Mouse (Mus musculus): Measurements from ENCODE around the gene Tmtc1. TPM values are rescaled to one million over a fixed set of nuclear protein-coding genes. Genes with fewer than 3 reads are reported as not detected.

The Tmtc1 gene
- polyA plus RNA-seq, 1 experiment from 2014 or later = 2.9 TPM

GRCm38 (mm10) chr6:148390630-148391276, 53.4 kb downstream of the Tmtc1 start:
- Histone ChIP-seq H3K9ac (replicated peaks) (no peak overlapping the region), H3K4me2 (replicated peaks) (no peak overlapping the region), H3K4me1 (replicated peaks) (peaks cover 25% of the 10 kb centered on the region), H3K4me3 (replicated peaks) (no peak overlapping the region), H3K9me3 (no peaks in the 10 kb centered on the region), H3K36me3 (no peaks in the 10 kb centered on the region), H3K27ac (no peak overlapping the region), H3K27me3 (no peaks in the 10 kb centered on the region)
- ATAC-seq = no peak
- WGBS = 54% methylated on average over 4 of the region's 4 CpGs

- H3K4me2 ChIP-seq (replicated peaks) = no peak overlapping the region
- WGBS = 77% methylated on average over 1 of the region's 1 CpGs
- no peak overlapping the region for H3K4me3 ChIP-seq (replicated peaks)
- H3K27ac ChIP-seq = no peak overlapping the region
- H3K27me3 ChIP-seq = no peaks in the 10 kb centered on the region
- H3K9ac ChIP-seq (replicated peaks) = no peak overlapping the region
- H3K9me3 ChIP-seq = no peaks in the 10 kb centered on the region
- H3K36me3 ChIP-seq = no peaks in the 10 kb centered on the region
- no peak for ATAC-seq
- peaks cover 23% of the 10 kb centered on the region for H3K4me1 ChIP-seq (replicated peaks)
Measured at GRCm38 (mm10) chr6:148387990-148388389, 56.2 kb downstream of the Tmtc1 start.

- no peak overlapping the region for H3K27ac ChIP-seq
- no peaks in the 10 kb centered on the region for H3K27me3 ChIP-seq
- 76% methylated on average over 6 of the region's 6 CpGs for WGBS
- no peak overlapping the region for H3K4me3 ChIP-seq (replicated peaks)
- no peak for ATAC-seq
- 0 out of 2 replicates have a peak, but pooled peaks cover 2% of the 10 kb centered on the region for H3K4me1 ChIP-seq (replicated peaks)
- H3K36me3 ChIP-seq = no peaks in the 10 kb centered on the region
- H3K9ac ChIP-seq (replicated peaks) = no peak overlapping the region
- H3K9me3 ChIP-seq = no peaks in the 10 kb centered on the region
- H3K4me2 ChIP-seq (replicated peaks) = no peak overlapping the region
Measured at GRCm38 (mm10) chr6:148384111-148384895, 59.9 kb downstream of the Tmtc1 start.

GRCm38 (mm10) chr6:148381163-148381782, 62.9 kb downstream of the Tmtc1 start:
- Histone ChIP-seq H3K4me3 (replicated peaks) (no peak overlapping the region), H3K4me2 (replicated peaks) (no peak overlapping the region), H3K27me3 (no peaks in the 10 kb centered on the region), H3K27ac (no peak overlapping the region), H3K36me3 (no peaks in the 10 kb centered on the region), H3K9me3 (no peaks in the 10 kb centered on the region), H3K4me1 (replicated peaks) (0 out of 2 replicates have a peak, but pooled peaks cover 2% of the 10 kb centered on the region), H3K9ac (replicated peaks) (no peak overlapping the region)
- 62% methylated on average over 9 of the region's 9 CpGs for WGBS
- ATAC-seq = peak; percentile 43; the same call in 1 of the 2 replicates

- Histone ChIP-seq H3K4me2 (replicated peaks) (no peak overlapping the region), H3K4me3 (replicated peaks) (no peak overlapping the region), H3K27me3 (no peaks in the 10 kb centered on the region), H3K27ac (no peak overlapping the region), H3K36me3 (no peaks in the 10 kb centered on the region), H3K9me3 (no peaks in the 10 kb centered on the region), H3K9ac (replicated peaks) (no peak overlapping the region), H3K4me1 (replicated peaks) (no peaks in the 10 kb centered on the region)
- ATAC-seq = no peak
- WGBS = 59% methylated on average over 3 of the region's 3 CpGs
Measured at GRCm38 (mm10) chr6:148375618-148376209, 68.5 kb downstream of the Tmtc1 start.

- no peak overlapping the region for H3K4me3 ChIP-seq (replicated peaks)
Measured at GRCm38 (mm10) chr6:148375015-148375414, 69.2 kb downstream of the Tmtc1 start.

GRCm38 (mm10) chr6:148373444-148373843, 70.7 kb downstream of the Tmtc1 start:
- H3K9ac ChIP-seq (replicated peaks) = no peak overlapping the region
- H3K4me1 ChIP-seq (replicated peaks) = no peaks in the 10 kb centered on the region
- H3K27me3 ChIP-seq = no peaks in the 10 kb centered on the region
- H3K4me3 ChIP-seq (replicated peaks) = no peak overlapping the region
- no peak overlapping the region for H3K27ac ChIP-seq
- whole genome bisulfite sequencing = 78% methylated on average over 2 of the region's 2 CpGs
- ATAC-seq = no peak
- no peak overlapping the region for H3K4me2 ChIP-seq (replicated peaks)
- H3K9me3 ChIP-seq = no peaks in the 10 kb centered on the region
- H3K36me3 ChIP-seq = no peaks in the 10 kb centered on the region

More at GRCm38 (mm10) chr6:148375015-148375414, 69.2 kb downstream of the Tmtc1 start:
- 77% methylated on average over 3 of the region's 3 CpGs for WGBS
- Histone ChIP-seq H3K4me2 (replicated peaks) (no peak overlapping the region), H3K9me3 (no peaks in the 10 kb centered on the region), H3K27ac (no peak overlapping the region), H3K4me1 (replicated peaks) (no peaks in the 10 kb centered on the region), H3K27me3 (no peaks in the 10 kb centered on the region), H3K9ac (replicated peaks) (no peak overlapping the region), H3K36me3 (no peaks in the 10 kb centered on the region)
- ATAC-seq = no peak

- Histone ChIP-seq H3K9me3 (no peaks in the 10 kb centered on the region), H3K27ac (no peak overlapping the region), H3K4me3 (replicated peaks) (no peak overlapping the region), H3K4me2 (replicated peaks) (no peak overlapping the region), H3K4me1 (replicated peaks) (no peaks in the 10 kb centered on the region), H3K36me3 (no peaks in the 10 kb centered on the region), H3K9ac (replicated peaks) (no peak overlapping the region), H3K27me3 (no peaks in the 10 kb centered on the region)
- ATAC-seq = no peak
Measured at GRCm38 (mm10) chr6:148371223-148371622, 73.0 kb downstream of the Tmtc1 start.

- Histone ChIP-seq H3K4me1 (replicated peaks) (no peaks in the 10 kb centered on the region), H3K9me3 (no peaks in the 10 kb centered on the region), H3K27me3 (no peaks in the 10 kb centered on the region), H3K9ac (replicated peaks) (no peak overlapping the region), H3K27ac (no peak overlapping the region), H3K4me3 (replicated peaks) (no peak overlapping the region), H3K36me3 (no peaks in the 10 kb centered on the region), H3K4me2 (replicated peaks) (no peak overlapping the region)
- WGBS = 22% methylated on average over 4 of the region's 4 CpGs
- ATAC-seq = no peak
Measured at GRCm38 (mm10) chr6:148367094-148367539, 77.1 kb downstream of the Tmtc1 start.

- no peak overlapping the region for H3K27ac ChIP-seq
- H3K9me3 ChIP-seq = no peaks in the 10 kb centered on the region
- no peaks in the 10 kb centered on the region for H3K36me3 ChIP-seq
- ATAC-seq = no peak
- no peaks in the 10 kb centered on the region for H3K27me3 ChIP-seq
- H3K4me2 ChIP-seq (replicated peaks) = no peak overlapping the region
- H3K4me1 ChIP-seq (replicated peaks) = no peaks in the 10 kb centered on the region
- no peak overlapping the region for H3K4me3 ChIP-seq (replicated peaks)
- 88% methylated on average over 1 of the region's 1 CpGs for WGBS
- H3K9ac ChIP-seq (replicated peaks) = no peak overlapping the region
Measured at GRCm38 (mm10) chr6:148366629-148367028, 77.6 kb downstream of the Tmtc1 start.

GRCm38 (mm10) chr6:148363162-148363561, 81.0 kb downstream of the Tmtc1 start:
- 96% methylated on average over 1 of the region's 1 CpGs for WGBS
- Histone ChIP-seq H3K27me3 (no peaks in the 10 kb centered on the region), H3K4me3 (replicated peaks) (no peak overlapping the region), H3K4me1 (replicated peaks) (no peaks in the 10 kb centered on the region; the same call in 1 of the 2 replicates), H3K4me2 (replicated peaks) (no peak overlapping the region), H3K9me3 (no peaks in the 10 kb centered on the region), H3K9ac (replicated peaks) (no peak overlapping the region), H3K27ac (no peak overlapping the region), H3K36me3 (no peaks in the 10 kb centered on the region)
- ATAC-seq = no peak

GRCm38 (mm10) chr6:148362475-148362874, 81.7 kb downstream of the Tmtc1 start:
- no peak for ATAC-seq
- no peak overlapping the region for H3K27ac ChIP-seq
- no peak overlapping the region for H3K9ac ChIP-seq (replicated peaks)
- no peaks in the 10 kb centered on the region for H3K9me3 ChIP-seq
- 66% methylated on average over 3 of the region's 3 CpGs for WGBS
- no peaks in the 10 kb centered on the region for H3K27me3 ChIP-seq
- no peaks in the 10 kb centered on the region for H3K36me3 ChIP-seq
- H3K4me2 ChIP-seq (replicated peaks) = no peak overlapping the region
- no peak overlapping the region for H3K4me3 ChIP-seq (replicated peaks)
- H3K4me1 ChIP-seq (replicated peaks) = no peaks in the 10 kb centered on the region; the same call in 1 of the 2 replicates
